Mouse (Mus musculus): ENCODE measurements around the gene Galk1. TPM values are rescaled to one million over a fixed set of nuclear protein-coding genes. Genes with fewer than 3 reads are reported as not detected.
A peak's percentile ranks its signal among the peaks of the same experiment; 100 is the strongest.

The Galk1 gene
- polyA plus RNA-seq, 2 experiments, result 55.9 to 102 TPM

- Histone ChIP-seq H3K9me3 (ENCODE audit: control insufficient read depth, low read length) (no peaks in the 10 kb centered on the region), H3K4me2 (ENCODE audit: low read depth) (0 out of 2 replicates have a peak overlapping the region, but pooled peaks have one; percentile 11), H3K4me1 (replicated peaks; ENCODE audit: control insufficient read depth in 2 of 2, insufficient read depth in 2 of 2, low read length in 1 of 2) (peaks cover 13 to 33% of the 10 kb centered on the region in 2 experiments), H3K9ac (replicated peaks) (0 out of 2 replicates have a peak overlapping the region, but pooled peaks have one; percentile 18), H3K4me3 (ENCODE audit: insufficient read depth in 1 of 2, low read depth in 2 of 2, low read length in 2 of 2) (no peak overlapping the region), H3K27me3 (ENCODE audit: control insufficient read depth, insufficient read depth, low read length) (no peaks in the 10 kb centered on the region), H3K27ac (0 out of 2 replicates have a peak overlapping the region, but pooled peaks have one; percentile 18), H3K36me3 (replicated peaks; ENCODE audit: control insufficient read depth, insufficient read depth, low read depth) (peaks cover 3% of the 10 kb centered on the region)
- TF ChIP-seq CTCF (IDR thresholded peaks at IDR 0.05; ENCODE audit: low read depth) (no peak), EP300 (IDR thresholded peaks at IDR 0.05; ENCODE audit: low read depth) (no peak)
- no peak for ATAC-seq (ENCODE audit: insufficient read depth)
- DNase-seq (ENCODE audit: low read depth in 3 of 3, low spot score in 3 of 3), result no peak
- 71% methylated on average over 9 of the region's 9 CpGs for WGBS (ENCODE audit: insufficient replicate concordance)
Observed at GRCm38 (mm10) chr11:116028177-116028865, 15.8 kb upstream of the Galk1 start.

GRCm38 (mm10) chr11:116027756-116028155 is 15.2 kb upstream of the Galk1 start, which contains the start of gene H3f3b:
Gene H3f3b (minus strand): TSS chr11:116027962.
- 71% methylated on average over 4 of the region's 4 CpGs for WGBS (ENCODE audit: insufficient replicate concordance)
- peaks cover 4% of the 10 kb centered on the region for H3K36me3 ChIP-seq (replicated peaks; ENCODE audit: control insufficient read depth, insufficient read depth, low read depth)
- ATAC-seq (ENCODE audit: insufficient read depth) (no peak), DNase-seq (ENCODE audit: low read depth in 3 of 3, low spot score in 3 of 3) (no peak)
- H3K9me3 ChIP-seq (ENCODE audit: control insufficient read depth, low read length), result no peaks in the 10 kb centered on the region
- H3K4me3 ChIP-seq (ENCODE audit: insufficient read depth in 1 of 2, low read depth in 2 of 2, low read length in 2 of 2), result no peak within 1 kb of the TSS
- no peak for TF ChIP-seq CTCF (IDR thresholded peaks at IDR 0.05; ENCODE audit: low read depth)
- TF ChIP-seq EP300 (IDR thresholded peaks at IDR 0.05; ENCODE audit: low read depth), result no peak
- H3K4me2 ChIP-seq (ENCODE audit: low read depth), result 0 out of 2 replicates have a peak within 1 kb of the TSS, but pooled peaks have one; percentile 11
- 0 out of 2 replicates have a peak within 1 kb of the TSS, but pooled peaks have one; percentile 18 for H3K27ac ChIP-seq
- H3K4me1 ChIP-seq (replicated peaks; ENCODE audit: control insufficient read depth in 2 of 2, insufficient read depth in 2 of 2, low read length in 1 of 2), result peaks cover 13 to 32% of the 10 kb centered on the region in 2 experiments
- no peaks in the 10 kb centered on the region for H3K27me3 ChIP-seq (ENCODE audit: control insufficient read depth, insufficient read depth, low read length)
- H3K9ac ChIP-seq (replicated peaks), result peak within 1 kb of the TSS; percentile 18; the same call in 1 of the 2 replicates

- Histone ChIP-seq H3K4me3 (ENCODE audit: insufficient read depth in 1 of 2, low read depth in 2 of 2, low read length in 2 of 2) (no peak overlapping the region), H3K4me1 (replicated peaks; ENCODE audit: control insufficient read depth in 2 of 2, insufficient read depth in 2 of 2, low read length in 1 of 2) (peaks cover 9 to 15% of the 10 kb centered on the region in 2 experiments), H3K4me2 (ENCODE audit: low read depth) (no peak overlapping the region; the same call in 1 of the 2 replicates), H3K9ac (replicated peaks) (no peak overlapping the region), H3K27ac (peak overlapping the region; percentile 56), H3K36me3 (replicated peaks; ENCODE audit: control insufficient read depth, insufficient read depth, low read depth) (peaks cover 20% of the 10 kb centered on the region), H3K27me3 (ENCODE audit: control insufficient read depth, insufficient read depth, low read length) (no peaks in the 10 kb centered on the region), H3K9me3 (ENCODE audit: control insufficient read depth, low read length) (no peaks in the 10 kb centered on the region)
- DNase-seq (ENCODE audit: low read depth in 3 of 3, low spot score in 3 of 3) (no peak), ATAC-seq (ENCODE audit: insufficient read depth) (no peak)
- WGBS (ENCODE audit: insufficient replicate concordance), result 85% methylated on average over 3 of the region's 3 CpGs
- TF ChIP-seq EP300 (IDR thresholded peaks at IDR 0.05; ENCODE audit: low read depth) (no peak), CTCF (IDR thresholded peaks at IDR 0.05; ENCODE audit: low read depth) (no peak)
Observed at GRCm38 (mm10) chr11:116025056-116025845, 12.7 kb upstream of the Galk1 start.

DNA sequence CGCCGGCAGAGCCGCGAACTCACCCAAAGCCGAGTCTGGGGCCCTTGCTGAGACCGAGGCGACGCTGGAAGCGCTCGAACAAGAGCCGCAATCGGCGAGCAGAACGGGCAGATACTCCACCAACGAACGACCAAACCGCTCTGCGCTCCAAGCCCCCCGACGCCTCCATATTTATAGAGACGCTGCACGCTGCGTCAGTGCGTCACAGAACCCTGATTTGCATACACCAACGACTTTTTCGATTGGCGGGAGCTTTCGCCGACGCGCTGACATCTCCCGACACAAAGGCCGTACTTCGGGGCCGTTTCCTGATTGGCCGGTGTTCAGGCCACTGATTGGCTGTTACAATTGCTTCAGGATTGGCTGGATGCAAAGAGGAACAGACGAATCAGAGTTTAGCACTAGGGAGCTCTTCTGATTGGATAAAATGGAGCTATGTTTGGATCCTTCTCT is 11.9 kb upstream of the Galk1 start:
- Histone ChIP-seq H3K4me1 (replicated peaks; ENCODE audit: control insufficient read depth in 2 of 2, insufficient read depth in 2 of 2, low read length in 1 of 2) (peaks cover 6 to 14% of the 10 kb centered on the region in 2 experiments), H3K9ac (replicated peaks) (peak overlapping the region; percentile 99), H3K4me2 (ENCODE audit: low read depth) (peak overlapping the region; percentile 77), H3K4me3 (ENCODE audit: insufficient read depth in 1 of 2, low read depth in 2 of 2, low read length in 2 of 2) (peak overlapping the region; percentile 73 to 93), H3K27ac (peak overlapping the region; percentile 98), H3K36me3 (replicated peaks; ENCODE audit: control insufficient read depth, insufficient read depth, low read depth) (peaks cover 20% of the 10 kb centered on the region), H3K9me3 (ENCODE audit: control insufficient read depth, low read length) (no peaks in the 10 kb centered on the region), H3K27me3 (ENCODE audit: control insufficient read depth, insufficient read depth, low read length) (no peaks in the 10 kb centered on the region)
- 0% methylated on average over 37 of the region's 37 CpGs for WGBS (ENCODE audit: insufficient replicate concordance)
- ATAC-seq (ENCODE audit: insufficient read depth), result peak; percentile 90
- TF ChIP-seq CTCF (IDR thresholded peaks at IDR 0.05; ENCODE audit: low read depth) (no peak), EP300 (IDR thresholded peaks at IDR 0.05; ENCODE audit: low read depth) (peak; percentile 79)
- peak; percentile 99 for DNase-seq (ENCODE audit: low read depth in 3 of 3, low spot score in 3 of 3)

Measured in liver, embryonic 14.5 days (tissue).